Mouse (Mus musculus): ENCODE data around the gene Galnt7. TPM values are rescaled to one million over a fixed set of nuclear protein-coding genes. Genes with fewer than 3 reads are reported as not detected.
A peak's percentile ranks its signal among the peaks of the same experiment; 100 is the strongest.

Galnt7 gene
- total and polyA plus RNA-seq, 3 experiments, result 2.7 to 31.2 (median 19.0) TPM

DNA sequence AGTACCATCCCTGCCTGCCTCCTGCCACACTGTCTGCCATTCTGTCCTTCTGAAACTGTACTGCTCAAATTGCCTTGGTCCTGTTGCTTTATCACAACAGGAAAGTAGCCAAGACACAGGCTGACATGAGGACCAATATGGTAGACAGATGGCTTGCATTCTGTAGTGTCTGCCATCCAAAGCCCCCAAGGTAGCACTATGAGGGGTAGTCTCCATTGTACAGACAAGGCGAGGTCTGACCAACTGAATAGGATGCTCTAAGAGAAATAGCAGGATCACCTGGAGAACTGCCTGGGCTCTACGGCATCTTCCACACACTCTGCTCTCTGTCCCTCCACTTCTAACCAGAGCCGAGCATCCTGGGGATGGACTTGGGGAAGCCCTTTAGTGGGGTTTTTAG, 29.8 kb downstream of the Galnt7 start:
- no peak for ATAC-seq (ENCODE audit: extremely low read depth, insufficient number of reproducible peaks, low FRiP score, poor library complexity, severe bottlenecking)

DNA sequence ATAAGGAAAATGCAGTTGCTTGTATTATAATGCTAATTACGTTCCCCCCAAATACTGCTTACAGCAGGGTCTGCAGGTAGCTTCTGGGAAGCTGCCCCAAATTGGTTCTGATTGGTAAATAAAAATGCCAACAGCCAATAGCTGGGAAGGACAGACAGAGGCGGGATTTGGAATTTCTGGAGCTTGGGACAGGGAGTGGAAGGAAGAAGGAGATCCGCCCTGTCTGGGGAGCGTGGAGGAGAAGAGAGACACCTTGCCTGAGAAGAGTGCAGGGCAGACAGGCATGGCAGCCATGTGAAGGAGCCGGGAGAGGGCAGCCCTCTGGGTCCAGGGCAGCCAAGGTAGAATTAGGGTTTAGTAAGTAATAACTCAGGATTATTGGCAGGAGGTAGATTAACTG, 35.9 kb downstream of the Galnt7 start:
- Histone ChIP-seq H3K4me1 (ENCODE audit: insufficient read depth, low read depth, low read length) (peaks cover 29% of the 10 kb centered on the region), H3K27me3 (ENCODE audit: insufficient read depth, low read length) (no peaks in the 10 kb centered on the region), H3K36me3 (replicated peaks) (peaks cover 20% of the 10 kb centered on the region), H3K9me3 (replicated peaks) (no peaks in the 10 kb centered on the region), H3K4me3 (ENCODE audit: low read depth, low read length) (no peak overlapping the region)
- ATAC-seq (ENCODE audit: extremely low read depth, insufficient number of reproducible peaks, low FRiP score, poor library complexity, severe bottlenecking), result no peak
- no peak for DNase-seq (ENCODE audit: low spot score)
- TF ChIP-seq POLR2AphosphoS5 (IDR thresholded peaks at IDR 0.05; ENCODE audit: insufficient replicate concordance, low read depth, low read length), result no peak
- TF ChIP-seq TAL1 (conservative IDR thresholded peaks at IDR 0.05; ENCODE audit: low read depth, low read length), result no peak
- TF ChIP-seq CTCF (IDR thresholded peaks at IDR 0.05; ENCODE audit: low read depth, low read length), result no peak
- TF ChIP-seq GATA1 (IDR thresholded peaks at IDR 0.05; ENCODE audit: borderline replicate concordance, low read length), result no peak
- no peak for TF ChIP-seq GATA2 (IDR thresholded peaks at IDR 0.05; ENCODE audit: borderline replicate concordance, low read depth, low read length)

More for the DNA sequence above, 29.8 kb downstream of the Galnt7 start:
- Histone ChIP-seq H3K4me3 (ENCODE audit: low read depth, low read length) (no peak overlapping the region), H3K9me3 (replicated peaks) (no peaks in the 10 kb centered on the region), H3K4me1 (ENCODE audit: insufficient read depth, low read depth, low read length) (peaks cover 21% of the 10 kb centered on the region), H3K36me3 (replicated peaks) (peaks cover 19% of the 10 kb centered on the region), H3K27me3 (ENCODE audit: insufficient read depth, low read length) (no peaks in the 10 kb centered on the region)
- TF ChIP-seq GATA2 (IDR thresholded peaks at IDR 0.05; ENCODE audit: borderline replicate concordance, low read depth, low read length), result no peak
- TF ChIP-seq GATA1 (IDR thresholded peaks at IDR 0.05; ENCODE audit: borderline replicate concordance, low read length), result no peak
- TF ChIP-seq CTCF (IDR thresholded peaks at IDR 0.05; ENCODE audit: low read depth, low read length), result no peak
- TF ChIP-seq TAL1 (conservative IDR thresholded peaks at IDR 0.05; ENCODE audit: low read depth, low read length), result no peak
- TF ChIP-seq POLR2AphosphoS5 (IDR thresholded peaks at IDR 0.05; ENCODE audit: insufficient replicate concordance, low read depth, low read length), result no peak
- DNase-seq (ENCODE audit: low spot score), result no peak

DNA sequence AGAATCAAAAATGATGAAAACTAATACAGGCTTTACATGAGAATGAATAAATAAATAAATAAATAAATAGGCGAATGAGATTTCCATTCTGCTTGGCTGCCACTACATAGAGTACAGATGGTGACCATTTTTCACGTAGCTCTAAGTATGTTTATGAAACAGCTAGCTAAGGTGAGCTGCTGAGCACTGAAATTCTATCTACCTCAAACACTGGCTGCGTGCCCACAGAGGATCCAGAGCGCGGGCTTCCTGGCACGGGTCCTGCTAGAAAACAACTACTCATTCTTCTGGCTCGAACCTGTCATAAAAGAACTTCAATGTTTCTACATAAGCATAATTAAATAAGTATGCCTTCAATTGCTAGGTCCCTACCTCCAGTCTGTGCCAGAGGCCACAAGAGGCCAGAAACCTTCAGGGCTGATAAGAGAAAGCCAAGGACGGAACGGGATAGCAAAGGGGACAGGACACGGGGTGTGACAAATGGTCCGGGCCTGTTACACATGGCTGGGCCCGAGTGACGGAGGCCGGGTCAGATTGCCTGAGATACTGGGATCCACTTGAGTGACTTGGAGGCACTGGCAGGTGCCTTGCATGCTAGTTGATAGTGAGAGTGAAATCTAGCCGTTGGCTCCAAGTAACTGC, 37.7 kb downstream of the Galnt7 start:
- peaks cover 42% of the 10 kb centered on the region for H3K4me1 ChIP-seq (ENCODE audit: insufficient read depth, low read depth, low read length)
- DNase-seq (ENCODE audit: low spot score) (no peak), ATAC-seq (ENCODE audit: extremely low read depth, insufficient number of reproducible peaks, low FRiP score, poor library complexity, severe bottlenecking) (no peak)
- H3K4me3 ChIP-seq (ENCODE audit: low read depth, low read length), result no peak overlapping the region
- H3K27me3 ChIP-seq (ENCODE audit: insufficient read depth, low read length), result no peaks in the 10 kb centered on the region
- H3K9me3 ChIP-seq (replicated peaks), result no peaks in the 10 kb centered on the region
- H3K36me3 ChIP-seq (replicated peaks), result peaks cover 13% of the 10 kb centered on the region
- TF ChIP-seq POLR2AphosphoS5 (IDR thresholded peaks at IDR 0.05; ENCODE audit: insufficient replicate concordance, low read depth, low read length), result no peak
- no peak for TF ChIP-seq TAL1 (conservative IDR thresholded peaks at IDR 0.05; ENCODE audit: low read depth, low read length)
- TF ChIP-seq CTCF (IDR thresholded peaks at IDR 0.05; ENCODE audit: low read depth, low read length), result no peak
- no peak for TF ChIP-seq GATA1 (IDR thresholded peaks at IDR 0.05; ENCODE audit: borderline replicate concordance, low read length)
- TF ChIP-seq GATA2 (IDR thresholded peaks at IDR 0.05; ENCODE audit: borderline replicate concordance, low read depth, low read length), result no peak

DNA sequence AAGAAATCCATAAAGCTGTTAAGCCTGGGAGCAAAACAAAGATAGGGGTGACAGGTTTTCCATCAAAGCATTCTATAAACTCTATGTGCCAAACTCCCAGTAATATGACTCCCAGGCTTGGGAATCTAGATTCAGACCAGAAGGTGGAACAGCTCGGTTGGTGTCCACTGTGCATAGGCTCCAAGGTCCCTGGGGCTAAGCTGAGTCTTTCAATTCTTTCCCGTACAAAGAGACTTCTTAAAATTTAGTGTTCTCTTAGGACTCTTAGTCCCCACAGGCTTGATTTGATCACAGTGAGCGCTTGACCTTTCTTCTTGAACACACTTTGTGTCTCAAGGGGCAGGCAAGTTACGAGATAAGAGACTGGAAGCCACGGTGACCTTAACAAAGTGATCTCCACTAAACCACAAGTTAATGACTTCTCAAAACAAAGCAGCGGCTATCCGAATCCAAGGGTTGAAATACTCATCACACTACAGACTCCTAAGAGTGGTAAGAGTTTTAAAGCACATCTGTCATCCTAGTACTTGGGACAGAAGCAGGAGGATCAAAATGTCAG, 41.3 kb downstream of the Galnt7 start:
- peak; percentile 57 for ATAC-seq (ENCODE audit: extremely low read depth, insufficient number of reproducible peaks, low FRiP score, poor library complexity, severe bottlenecking)
- Histone ChIP-seq H3K36me3 (replicated peaks) (peaks cover 10% of the 10 kb centered on the region), H3K4me3 (ENCODE audit: low read depth, low read length) (no peak overlapping the region; the same call in 1 of the 2 replicates), H3K27me3 (ENCODE audit: insufficient read depth, low read length) (no peaks in the 10 kb centered on the region), H3K9me3 (replicated peaks) (no peaks in the 10 kb centered on the region), H3K4me1 (ENCODE audit: insufficient read depth, low read depth, low read length) (peaks cover 48% of the 10 kb centered on the region)
- TF ChIP-seq GATA2 (IDR thresholded peaks at IDR 0.05; ENCODE audit: borderline replicate concordance, low read depth, low read length), result no peak
- no peak for TF ChIP-seq TAL1 (conservative IDR thresholded peaks at IDR 0.05; ENCODE audit: low read depth, low read length)
- TF ChIP-seq POLR2AphosphoS5 (IDR thresholded peaks at IDR 0.05; ENCODE audit: insufficient replicate concordance, low read depth, low read length), result no peak
- no peak for TF ChIP-seq GATA1 (IDR thresholded peaks at IDR 0.05; ENCODE audit: borderline replicate concordance, low read length)
- TF ChIP-seq CTCF (IDR thresholded peaks at IDR 0.05; ENCODE audit: low read depth, low read length), result no peak
- no peak for DNase-seq (ENCODE audit: low spot score)

DNA sequence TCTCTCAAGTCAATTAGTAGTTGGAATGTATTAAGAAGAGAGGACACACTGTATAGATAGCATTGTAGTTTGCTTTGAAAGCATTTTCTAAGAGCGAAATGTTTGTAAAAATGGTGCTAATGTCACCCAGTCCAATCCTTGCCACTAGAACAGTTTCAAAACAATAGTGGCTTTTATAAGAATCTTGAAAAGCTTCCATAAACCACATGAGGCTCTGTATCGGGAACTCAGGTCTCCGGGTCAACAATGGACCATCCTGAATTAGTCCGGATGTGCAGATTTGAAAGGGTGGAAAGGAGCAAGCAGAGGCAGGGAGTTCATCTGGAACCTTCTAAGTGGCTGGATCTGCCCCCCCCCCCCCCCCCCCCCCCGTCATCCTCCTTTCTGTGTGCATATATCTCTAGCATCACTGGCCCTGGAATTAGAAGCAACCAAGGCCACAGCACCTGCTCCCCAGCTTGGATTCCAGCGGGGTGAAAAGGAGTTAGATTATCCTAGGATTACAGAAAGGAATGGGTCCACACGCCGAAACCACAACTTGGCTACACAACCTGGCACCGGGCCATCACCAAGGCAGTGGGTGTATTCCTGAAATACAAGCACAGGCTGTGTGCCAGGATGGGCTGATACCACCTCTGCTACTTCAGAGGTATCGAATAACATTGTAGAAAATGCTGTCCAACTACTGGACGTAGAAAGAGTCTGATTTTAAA, 42.0 kb downstream of the Galnt7 start:
- H3K4me1 ChIP-seq (ENCODE audit: insufficient read depth, low read depth, low read length), result peaks cover 48% of the 10 kb centered on the region
- ATAC-seq (ENCODE audit: extremely low read depth, insufficient number of reproducible peaks, low FRiP score, poor library complexity, severe bottlenecking), result no peak
- H3K9me3 ChIP-seq (replicated peaks), result no peaks in the 10 kb centered on the region
- no peak overlapping the region for H3K4me3 ChIP-seq (ENCODE audit: low read depth, low read length)
- H3K36me3 ChIP-seq (replicated peaks), result peaks cover 10% of the 10 kb centered on the region
- H3K27me3 ChIP-seq (ENCODE audit: insufficient read depth, low read length), result no peaks in the 10 kb centered on the region
- DNase-seq (ENCODE audit: low spot score), result no peak
- TF ChIP-seq POLR2AphosphoS5 (IDR thresholded peaks at IDR 0.05; ENCODE audit: insufficient replicate concordance, low read depth, low read length) (no peak), CTCF (IDR thresholded peaks at IDR 0.05; ENCODE audit: low read depth, low read length) (no peak), GATA1 (IDR thresholded peaks at IDR 0.05; ENCODE audit: borderline replicate concordance, low read length) (no peak), GATA2 (IDR thresholded peaks at IDR 0.05; ENCODE audit: borderline replicate concordance, low read depth, low read length) (no peak), TAL1 (conservative IDR thresholded peaks at IDR 0.05; ENCODE audit: low read depth, low read length) (no peak)

DNA sequence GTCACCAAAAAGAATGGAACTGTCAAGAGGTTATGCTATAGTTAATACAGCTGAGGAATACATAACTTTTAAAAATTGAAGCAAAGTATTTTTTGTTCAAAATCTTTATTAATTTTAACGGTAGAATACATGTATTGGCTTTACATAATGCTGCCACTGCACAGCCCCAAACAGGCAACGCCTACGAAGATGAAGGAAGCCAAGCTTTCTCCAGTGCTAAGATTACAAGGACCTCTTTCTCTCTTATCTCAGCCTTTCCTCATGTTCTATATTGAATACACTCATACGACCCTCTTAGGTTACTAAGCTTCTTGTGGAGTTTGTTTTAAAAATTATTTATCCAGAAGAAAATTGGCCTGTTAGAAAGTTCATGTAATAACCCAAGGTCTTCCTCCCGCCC, 50.3 kb downstream of the Galnt7 start:
- DNase-seq (ENCODE audit: low spot score) (no peak), ATAC-seq (ENCODE audit: extremely low read depth, insufficient number of reproducible peaks, low FRiP score, poor library complexity, severe bottlenecking) (no peak)
- Histone ChIP-seq H3K36me3 (replicated peaks) (no peaks in the 10 kb centered on the region), H3K9me3 (replicated peaks) (no peaks in the 10 kb centered on the region), H3K27me3 (ENCODE audit: insufficient read depth, low read length) (no peaks in the 10 kb centered on the region), H3K4me3 (ENCODE audit: low read depth, low read length) (no peak overlapping the region; the same call in 1 of the 2 replicates), H3K4me1 (ENCODE audit: insufficient read depth, low read depth, low read length) (peaks cover 37% of the 10 kb centered on the region)
- TF ChIP-seq GATA2 (IDR thresholded peaks at IDR 0.05; ENCODE audit: borderline replicate concordance, low read depth, low read length), result no peak

Data from G1E (cell line).